Comparison of ENCODE assay signal across 8 mouse cellular contexts in the genomic region with DNA sequence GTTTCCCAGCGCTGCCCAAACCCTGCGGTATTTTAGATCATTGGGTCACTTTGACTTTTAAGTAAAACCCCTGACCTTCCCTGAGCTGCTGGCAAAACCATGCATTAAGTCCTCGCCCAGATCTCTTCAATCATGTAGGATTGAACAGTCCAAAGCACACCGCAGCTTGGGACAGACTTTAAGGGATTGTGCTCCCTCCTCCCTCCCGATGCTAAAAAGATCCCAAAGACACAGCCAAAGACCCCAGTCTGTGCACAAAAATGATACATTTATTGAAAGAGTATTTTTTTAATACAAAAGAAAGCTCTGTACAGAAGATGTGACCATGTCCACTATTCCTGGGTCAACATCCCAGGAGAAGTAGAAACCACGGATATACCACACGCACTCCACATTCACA. TPM values are rescaled to one million over a fixed set of nuclear protein-coding genes. Genes with fewer than 3 reads are reported as not detected.
DNase-seq lines count a peak whose midpoint lies in the region; ATAC-seq and TF ChIP-seq lines count a peak whose summit lies in the region.

No protein-coding gene starts in this region.

- H3K27me3 ChIP-seq in kidney, adult 2 months (replicated peaks; ENCODE audit: control insufficient read depth, insufficient read depth, low read length): no peaks in the 10 kb centered on the region
- peaks cover 19% of the 10 kb centered on the region for H3K27me3 ChIP-seq in hindbrain, embryonic 12.5 days
- H3K27me3 ChIP-seq in midbrain, embryonic 11.5 days (ENCODE audit: control insufficient read depth, insufficient read depth, low read length): no peaks in the 10 kb centered on the region; the same call in 1 of the 2 replicates

- no peak for TF ChIP-seq POLR2A in kidney, adult 2 months (IDR thresholded peaks at IDR 0.05; ENCODE audit: low read depth, low read length)

- TF ChIP-seq CTCF in kidney, adult 2 months (conservative IDR thresholded peaks at IDR 0.05; ENCODE audit: insufficient read depth, insufficient read length, low read depth, low read length): no peak

- no peaks in the 10 kb centered on the region for H3K9me3 ChIP-seq in hindbrain, embryonic 12.5 days (replicated peaks)
- H3K9me3 ChIP-seq in midbrain, embryonic 11.5 days (ENCODE audit: control insufficient read depth, low read length): no peaks in the 10 kb centered on the region

- no peaks in the 10 kb centered on the region for H3K36me3 ChIP-seq in kidney, adult 2 months (ENCODE audit: control insufficient read depth, insufficient read depth, low read length)
- peaks cover 39% of the 10 kb centered on the region for H3K36me3 ChIP-seq in hindbrain, embryonic 12.5 days
- peaks cover 18% of the 10 kb centered on the region for H3K36me3 ChIP-seq in midbrain, embryonic 11.5 days (ENCODE audit: control insufficient read depth, insufficient read depth, low read length)

- H3K27ac ChIP-seq in kidney, adult 2 months (ENCODE audit: insufficient read depth, low read depth, low read length): peak overlapping the region; percentile 28; the same call in 1 of the 2 replicates
- H3K27ac ChIP-seq in brown adipose tissue, adult 24 weeks (replicated peaks; ENCODE audit: low read depth, low read length): no peak overlapping the region
- H3K27ac ChIP-seq in hindbrain, embryonic 12.5 days: no peak overlapping the region
- H3K27ac ChIP-seq in midbrain, embryonic 11.5 days (ENCODE audit: low read depth, low read length): no peak overlapping the region

- H3K4me2 ChIP-seq in hindbrain, embryonic 12.5 days (replicated peaks): peak overlapping the region; percentile 89
- H3K4me2 ChIP-seq in midbrain, embryonic 11.5 days: peak overlapping the region; percentile 91

- DNase-seq in kidney, adult 2 months: no peak
- DNase-seq in kidney, adult 8-10 months: no peak
- DNase-seq in midbrain, embryonic 11.5 days (ENCODE audit: low spot score, missing footprints): peak; percentile 91
- DNase-seq in T-cell, adult 2 months (ENCODE audit: low spot score): no peak
- no peak for DNase-seq in right cerebral cortex, postnatal 25 days
- DNase-seq in cerebellum, adult 11 months: no peak

- H3K9ac ChIP-seq in hindbrain, embryonic 12.5 days: peak overlapping the region; percentile 87
- H3K9ac ChIP-seq in midbrain, embryonic 11.5 days (ENCODE audit: low read length): peak overlapping the region; percentile 81; the same call in 1 of the 2 replicates

- 40% methylated on average over 7 of the region's 7 CpGs for WGBS in kidney, adult 2 months
- 9% methylated on average over 7 of the region's 7 CpGs for WGBS in hindbrain, embryonic 12.5 days
- 7% methylated on average over 7 of the region's 7 CpGs for WGBS in midbrain, embryonic 11.5 days

- no peak for ATAC-seq in hindbrain, embryonic 12.5 days (ENCODE audit: low FRiP score)
- no peak for ATAC-seq in midbrain, embryonic 11.5 days (ENCODE audit: low FRiP score)

- no peaks in the 10 kb centered on the region; the same call in 1 of the 2 replicates for H3K4me1 ChIP-seq in kidney, adult 2 months (ENCODE audit: control insufficient read depth, insufficient read depth, low read length)
- no peaks in the 10 kb centered on the region; the same call in 1 of the 2 replicates for H3K4me1 ChIP-seq in brown adipose tissue, adult 24 weeks (ENCODE audit: control insufficient read depth, insufficient read depth, insufficient read length, low read length)
- H3K4me1 ChIP-seq in hindbrain, embryonic 12.5 days: peaks cover 19% of the 10 kb centered on the region
- peaks cover 13% of the 10 kb centered on the region for H3K4me1 ChIP-seq in midbrain, embryonic 11.5 days (ENCODE audit: control insufficient read depth, insufficient read depth, low read length)

- H3K4me3 ChIP-seq in kidney, adult 2 months (ENCODE audit: insufficient read depth, low read depth, low read length): peak overlapping the region; percentile 64
- peak overlapping the region; percentile 86 for H3K4me3 ChIP-seq in brown adipose tissue, adult 24 weeks (ENCODE audit: insufficient read depth, low read depth, low read length)
- H3K4me3 ChIP-seq in hindbrain, embryonic 12.5 days: peak overlapping the region; percentile 68
- peak overlapping the region; percentile 43 for H3K4me3 ChIP-seq in midbrain, embryonic 11.5 days (ENCODE audit: low read depth, low read length)

RNA-seq across cellular contexts. Expression of a gene that starts 0.4 kb away (rescaled TPM):
- polyA plus RNA-seq in kidney, adult 2 months (2012; rRNA removed): 27.0 and 32.4 TPM in 2 replicates
- polyA plus RNA-seq in brown adipose tissue, adult 24 weeks (2012; ENCODE audit: insufficient read depth, insufficient read length, missing spikeins): 11.6 and 14.5 TPM in 2 replicates
- polyA plus RNA-seq in hindbrain, embryonic 12.5 days (2016; fragmentation: Nextera tagmentation; extraction: Ambion mirVana): 14.1 and 14.9 TPM in 2 replicates
- polyA plus RNA-seq in midbrain, embryonic 11.5 days (2014; fragmentation: Nextera tagmentation; extraction: Ambion mirVana): 2.6 and 4.1 TPM in 2 replicates

RNA-seq across cellular contexts. Expression of a gene that starts 9.4 kb away (rescaled TPM):
- 67.0 and 86.3 TPM in 2 replicates for polyA plus RNA-seq in kidney, adult 2 months (2012; rRNA removed)
- polyA plus RNA-seq in brown adipose tissue, adult 24 weeks (2012; ENCODE audit: insufficient read depth, insufficient read length, missing spikeins): 17.6 and 19.1 TPM in 2 replicates
- polyA plus RNA-seq in hindbrain, embryonic 12.5 days (2016; fragmentation: Nextera tagmentation; extraction: Ambion mirVana): 5.9 and 8.1 TPM in 2 replicates
- 3.6 and 6.0 TPM in 2 replicates for polyA plus RNA-seq in midbrain, embryonic 11.5 days (2014; fragmentation: Nextera tagmentation; extraction: Ambion mirVana)

RNA-seq across cellular contexts. Expression of a gene that starts 50.1 kb away (rescaled TPM):
- polyA plus RNA-seq in kidney, adult 2 months (2012; rRNA removed): 20.7 and 22.8 TPM in 2 replicates
- polyA plus RNA-seq in brown adipose tissue, adult 24 weeks (2012; ENCODE audit: insufficient read depth, insufficient read length, missing spikeins): 0.87 TPM in 1 of 2 replicates, not detected in the other
- polyA plus RNA-seq in hindbrain, embryonic 12.5 days (2016; fragmentation: Nextera tagmentation; extraction: Ambion mirVana): 35.3 and 35.5 TPM in 2 replicates
- polyA plus RNA-seq in midbrain, embryonic 11.5 days (2014; fragmentation: Nextera tagmentation; extraction: Ambion mirVana): 71.7 and 77.2 TPM in 2 replicates

RNA-seq across cellular contexts. Expression of a gene that starts 59.1 kb away (rescaled TPM):
- 1.4 and 1.6 TPM in 2 replicates for polyA plus RNA-seq in kidney, adult 2 months (2012; rRNA removed)
- polyA plus RNA-seq in brown adipose tissue, adult 24 weeks (2012; ENCODE audit: insufficient read depth, insufficient read length, missing spikeins): not detected in 2 replicates
- 5.3 and 6.6 TPM in 2 replicates for polyA plus RNA-seq in hindbrain, embryonic 12.5 days (2016; fragmentation: Nextera tagmentation; extraction: Ambion mirVana)
- polyA plus RNA-seq in midbrain, embryonic 11.5 days (2014; fragmentation: Nextera tagmentation; extraction: Ambion mirVana): 2.1 and 2.6 TPM in 2 replicates

Comparison
In these comparisons a context has a peak if more than half of its experiments do, and no peak if none do; other contexts are left out.
1. RNA of a gene that starts 50.1 kb away (polyA plus RNA-seq): 71.7 to 77.2 TPM in midbrain, embryonic 11.5 days, 35.3 to 35.5 TPM in hindbrain, embryonic 12.5 days and 20.7 to 22.8 TPM in kidney, adult 2 months; 0.87 TPM in brown adipose tissue, adult 24 weeks; every median in the first group is over 10 times any median in the second.
2. Peak in every context shown above with its lines, with median percentiles within 50 percentile points of each other: H3K4me3 ChIP-seq.